8 mouse cellular contexts compared by ENCODE assay signal in genomic region chr19:5490313-5490897, GRCm38 (mm10). TPM values are rescaled to one million over a fixed set of nuclear protein-coding genes. Genes with fewer than 3 reads are reported as not detected.
DNase-seq lines count a peak whose midpoint lies in the region; ATAC-seq and TF ChIP-seq lines count a peak whose summit lies in the region.

TSS of gene Cfl1 (plus strand) at chr19:5490455.

- TF ChIP-seq CTCF in ES-Bruce4 (IDR thresholded peaks at IDR 0.05; ENCODE audit: low read depth, low read length) = no peak

- H3K27ac ChIP-seq in ES-Bruce4 (ENCODE audit: insufficient read depth, low read length) = peak within 1 kb of the TSS; percentile 79
- H3K27ac ChIP-seq in forebrain, embryonic 14.5 days (ENCODE audit: low read depth, low read length) = peak within 1 kb of the TSS; percentile 99
- peak within 1 kb of the TSS; percentile 99 for H3K27ac ChIP-seq in neural tube, embryonic 15.5 days (replicated peaks)

- peak; percentile 85 for TF ChIP-seq POLR2A in ES-Bruce4 (IDR thresholded peaks at IDR 0.05; ENCODE audit: insufficient read depth, low read length)

- peak; percentile 80 for ATAC-seq in forebrain, embryonic 14.5 days
- peak; percentile 72 for ATAC-seq in neural tube, embryonic 15.5 days (ENCODE audit: low FRiP score)

- peaks cover 5% of the 10 kb centered on the region for H3K4me1 ChIP-seq in ES-Bruce4 (ENCODE audit: control insufficient read depth, insufficient read depth, low read length)
- H3K4me1 ChIP-seq in forebrain, embryonic 14.5 days (ENCODE audit: control insufficient read depth, insufficient read depth, low read length) = peaks cover 14% of the 10 kb centered on the region
- H3K4me1 ChIP-seq in neural tube, embryonic 15.5 days = peaks cover 59% of the 10 kb centered on the region

- peak; percentile 93 for DNase-seq in c-Kit-positive CD71-positive TER-119-positive erythroid progenitor cells, embryonic 14.5 days (ENCODE audit: low spot score)
- peak; percentile 98 for DNase-seq in forebrain, embryonic 14.5 days (ENCODE audit: low spot score)
- DNase-seq in heart, postnatal 14 days = peak; percentile 95
- DNase-seq in layer of hippocampus, adult 11-12 months (ENCODE audit: low spot score) = peak; percentile 95
- peak; percentile 96 to 97 for DNase-seq in lung, adult 18-20 months
- peak; percentile 94 for DNase-seq in testis, postnatal 14 days (ENCODE audit: low spot score)

- H3K36me3 ChIP-seq in ES-Bruce4 (ENCODE audit: control insufficient read depth, insufficient read depth, low read length, poor library complexity, severe bottlenecking) = peaks cover 18% of the 10 kb centered on the region
- peaks cover 44% of the 10 kb centered on the region for H3K36me3 ChIP-seq in forebrain, embryonic 14.5 days (ENCODE audit: control insufficient read depth, insufficient read depth, low read length)
- H3K36me3 ChIP-seq in neural tube, embryonic 15.5 days = peaks cover 32% of the 10 kb centered on the region

- no peaks in the 10 kb centered on the region for H3K9me3 ChIP-seq in ES-Bruce4 (replicated peaks; ENCODE audit: control insufficient read depth, insufficient read depth, low read length, poor library complexity, severe bottlenecking)
- no peaks in the 10 kb centered on the region for H3K9me3 ChIP-seq in forebrain, embryonic 14.5 days (replicated peaks; ENCODE audit: control insufficient read depth, low read length)
- no peaks in the 10 kb centered on the region for H3K9me3 ChIP-seq in neural tube, embryonic 15.5 days (replicated peaks)

- no peaks in the 10 kb centered on the region for H3K27me3 ChIP-seq in ES-Bruce4 (ENCODE audit: control insufficient read depth, insufficient read depth, low read length, poor library complexity, severe bottlenecking)
- H3K27me3 ChIP-seq in forebrain, embryonic 14.5 days (replicated peaks; ENCODE audit: control insufficient read depth, insufficient read depth, low read length) = no peaks in the 10 kb centered on the region
- H3K27me3 ChIP-seq in neural tube, embryonic 15.5 days (replicated peaks) = no peaks in the 10 kb centered on the region

- intact Hi-C loops in heart, postnatal 14 days (cut with DNase I) = loop anchor here (10.0 kb wide), 1 partner anchor 854 kb away; the partner anchor contains the start of gene Map4k2

- H3K4me2 ChIP-seq in forebrain, embryonic 14.5 days (ENCODE audit: low read length) = peak within 1 kb of the TSS; percentile 80
- peak within 1 kb of the TSS; percentile 85 for H3K4me2 ChIP-seq in neural tube, embryonic 15.5 days

- WGBS in forebrain, embryonic 14.5 days = under 1% methylated on average over 45 of the region's 62 CpGs
- WGBS in neural tube, embryonic 15.5 days = under 1% methylated on average over 61 of the region's 62 CpGs

- H3K9ac ChIP-seq in ES-Bruce4 (ENCODE audit: low read depth, poor library complexity, severe bottlenecking) = peak within 1 kb of the TSS; percentile 58
- H3K9ac ChIP-seq in forebrain, embryonic 14.5 days (ENCODE audit: low read length) = peak within 1 kb of the TSS; percentile 96
- peak within 1 kb of the TSS; percentile 83 for H3K9ac ChIP-seq in neural tube, embryonic 15.5 days (replicated peaks)

- H3K4me3 ChIP-seq in ES-Bruce4 (ENCODE audit: low read depth, low read length) = peak within 1 kb of the TSS; percentile 85
- peak within 1 kb of the TSS; percentile 100 for H3K4me3 ChIP-seq in forebrain, embryonic 14.5 days (ENCODE audit: low read depth, low read length)
- peak within 1 kb of the TSS; percentile 98 for H3K4me3 ChIP-seq in neural tube, embryonic 15.5 days (replicated peaks)

- peak; percentile 71; the same call in 1 of the 2 replicates for TF ChIP-seq EP300 in ES-Bruce4 (IDR thresholded peaks at IDR 0.05; ENCODE audit: insufficient read depth, low read depth, low read length)

RNA-seq across cellular contexts. Expression of gene Cfl1, which starts in this region (rescaled TPM):
- polyA plus RNA-seq in ES-Bruce4 (2011; ENCODE audit: insufficient read depth, insufficient read length, low read depth, missing spikeins) = 878 and 879 TPM in 2 replicates
- polyA plus RNA-seq in forebrain, embryonic 14.5 days (2014; fragmentation: Nextera tagmentation; extraction: Ambion mirVana) = 4,491 and 4,757 TPM in 2 replicates
- total RNA-seq in heart, postnatal 14 days (2021) = 100 to 1,000 TPM; 274 to 350 TPM
- 3,233 and 3,320 TPM in 2 replicates for polyA plus RNA-seq in neural tube, embryonic 15.5 days (2015; fragmentation: Nextera tagmentation; extraction: Ambion mirVana)

Comparison
In these comparisons a context has a peak if more than half of its experiments do, and no peak if none do; other contexts are left out.
1. Peak in every context shown above with its lines: DNase-seq, ATAC-seq, H3K4me3 ChIP-seq and H3K27ac ChIP-seq.